Mouse (Mus musculus): Measurements from ENCODE around the gene Phf2.
"Not testable (repeated sequence)": the region's sequence is repeated elsewhere in the genome, so short reads cannot be mapped to it uniquely, and the experiment has no call there.

The Phf2 gene

GRCm38 (mm10) chr13:48810274-48810823 is 60.6 kb downstream of the Phf2 start:
- DNase-seq (ENCODE audit: low read depth in 1 of 2, low spot score in 2 of 2), result no peak

GRCm38 (mm10) chr13:48809668-48810067 is 61.3 kb downstream of the Phf2 start:
- DNase-seq (ENCODE audit: low read depth in 1 of 2, low spot score in 2 of 2), result not testable (repeated sequence)

- DNase-seq (ENCODE audit: low read depth in 1 of 2, low spot score in 2 of 2), result no peak
Observed at GRCm38 (mm10) chr13:48807481-48808031, 63.4 kb downstream of the Phf2 start.

GRCm38 (mm10) chr13:48802181-48802580 is 68.7 kb downstream of the Phf2 start:
- DNase-seq (ENCODE audit: low read depth in 1 of 2, low spot score in 2 of 2), result no peak

- no peak for DNase-seq (ENCODE audit: low read depth in 1 of 2, low spot score in 2 of 2)
Observed at GRCm38 (mm10) chr13:48800850-48801546, 69.9 kb downstream of the Phf2 start.

GRCm38 (mm10) chr13:48798256-48798771 is 72.6 kb downstream of the Phf2 start:
- no peak for DNase-seq (ENCODE audit: low read depth in 1 of 2, low spot score in 2 of 2)

- DNase-seq (ENCODE audit: low read depth in 1 of 2, low spot score in 2 of 2), result no peak
Observed at GRCm38 (mm10) chr13:48796906-48797305, 74.0 kb downstream of the Phf2 start.

- DNase-seq (ENCODE audit: low read depth in 1 of 2, low spot score in 2 of 2), result no peak
Observed at GRCm38 (mm10) chr13:48795711-48796110, 75.2 kb downstream of the Phf2 start.

- no peak for DNase-seq (ENCODE audit: low read depth in 1 of 2, low spot score in 2 of 2)
Observed at GRCm38 (mm10) chr13:48784594-48785298, 86.2 kb downstream of the Phf2 start.

GRCm38 (mm10) chr13:48784151-48784550 is 86.8 kb downstream of the Phf2 start:
- DNase-seq (ENCODE audit: low read depth in 1 of 2, low spot score in 2 of 2), result no peak

- no peak for DNase-seq (ENCODE audit: low read depth in 1 of 2, low spot score in 2 of 2)
Observed at GRCm38 (mm10) chr13:48782727-48783725, 87.9 kb downstream of the Phf2 start.

GRCm38 (mm10) chr13:48780345-48781010 is 90.4 kb downstream of the Phf2 start:
- no peak for DNase-seq (ENCODE audit: low read depth in 1 of 2, low spot score in 2 of 2)

GRCm38 (mm10) chr13:48779592-48780344 is 91.2 kb downstream of the Phf2 start:
- no peak for DNase-seq (ENCODE audit: low read depth in 1 of 2, low spot score in 2 of 2)

GRCm38 (mm10) chr13:48778138-48778537 is 92.8 kb downstream of the Phf2 start:
- DNase-seq (ENCODE audit: low read depth in 1 of 2, low spot score in 2 of 2), result no peak

GRCm38 (mm10) chr13:48774506-48774905 is 96.4 kb downstream of the Phf2 start:
- no peak for DNase-seq (ENCODE audit: low read depth in 1 of 2, low spot score in 2 of 2)

GRCm38 (mm10) chr13:48768109-48768508 is 102.8 kb downstream of the Phf2 start:
- no peak for DNase-seq (ENCODE audit: low read depth in 1 of 2, low spot score in 2 of 2)

GRCm38 (mm10) chr13:48763701-48764245 is 107.1 kb downstream of the Phf2 start:
- DNase-seq (ENCODE audit: low read depth in 1 of 2, low spot score in 2 of 2), result no peak

- DNase-seq (ENCODE audit: low read depth in 1 of 2, low spot score in 2 of 2), result no peak
Observed at GRCm38 (mm10) chr13:48760855-48761436, 110.0 kb downstream of the Phf2 start.

- DNase-seq (ENCODE audit: low read depth in 1 of 2, low spot score in 2 of 2), result no peak
Observed at GRCm38 (mm10) chr13:48756769-48757168, 114.2 kb downstream of the Phf2 start.
